Mouse (Mus musculus) activated CD4-positive, CD25-positive, alpha-beta regulatory T cell, adult 9 weeks (primary cell): Measurements from ENCODE around the gene Gm3676. TPM values are rescaled to one million over a fixed set of nuclear protein-coding genes. Genes with fewer than 3 reads are reported as not detected.

ENCODE experiments used
- polyA plus RNA-seq: library from polyadenylated mRNA; unstranded; fragments of 100-300 nt; shearing (Covaris generic); gene quantifications from one replicate; pipeline ENCODE4 v1.2.1, GENCODE M21; 2017

Gene Gm3676
- not detected for polyA plus RNA-seq

GRCm38 (mm10) chr14:41646387-41646786 lies at the start of gene Gm3676:
Gene Gm3676, minus strand, starts transcription at chr14:41646487.

GRCm38 (mm10) chr14:41624512-41624911 lies 21.8 kb downstream of the Gm3676 start, which contains the start of gene Gm3072:
Gene Gm3072, minus strand, starts transcription at chr14:41624612.

Other genes starting within 250 kb of the Gm3676 start
- gene Gm6482, start 238.2 kb downstream of the Gm3676 start, polyA plus RNA-seq = not detected
- gene Gm7954, start 193.0 kb downstream of the Gm3676 start, polyA plus RNA-seq = not detected
- gene Gm3486, start 157.0 kb downstream of the Gm3676 start, polyA plus RNA-seq = not detected
- gene Gm7970, start 90.9 kb downstream of the Gm3676 start, polyA plus RNA-seq = not detected
- not detected for gene 1700049E17Rik2, start 73.3 kb downstream of the Gm3676 start, polyA plus RNA-seq
- not detected for gene Gm3072, start 21.9 kb downstream of the Gm3676 start, polyA plus RNA-seq
- not detected for gene Gm8068, start 55.4 kb upstream of the Gm3676 start, polyA plus RNA-seq
- not detected for gene Gm7929, start 104.1 kb upstream of the Gm3676 start, polyA plus RNA-seq
- gene Gm47189, start 126.0 kb upstream of the Gm3676 start, polyA plus RNA-seq = not detected